ENCODE assay signal across 9 mouse cellular contexts in the genomic region with DNA sequence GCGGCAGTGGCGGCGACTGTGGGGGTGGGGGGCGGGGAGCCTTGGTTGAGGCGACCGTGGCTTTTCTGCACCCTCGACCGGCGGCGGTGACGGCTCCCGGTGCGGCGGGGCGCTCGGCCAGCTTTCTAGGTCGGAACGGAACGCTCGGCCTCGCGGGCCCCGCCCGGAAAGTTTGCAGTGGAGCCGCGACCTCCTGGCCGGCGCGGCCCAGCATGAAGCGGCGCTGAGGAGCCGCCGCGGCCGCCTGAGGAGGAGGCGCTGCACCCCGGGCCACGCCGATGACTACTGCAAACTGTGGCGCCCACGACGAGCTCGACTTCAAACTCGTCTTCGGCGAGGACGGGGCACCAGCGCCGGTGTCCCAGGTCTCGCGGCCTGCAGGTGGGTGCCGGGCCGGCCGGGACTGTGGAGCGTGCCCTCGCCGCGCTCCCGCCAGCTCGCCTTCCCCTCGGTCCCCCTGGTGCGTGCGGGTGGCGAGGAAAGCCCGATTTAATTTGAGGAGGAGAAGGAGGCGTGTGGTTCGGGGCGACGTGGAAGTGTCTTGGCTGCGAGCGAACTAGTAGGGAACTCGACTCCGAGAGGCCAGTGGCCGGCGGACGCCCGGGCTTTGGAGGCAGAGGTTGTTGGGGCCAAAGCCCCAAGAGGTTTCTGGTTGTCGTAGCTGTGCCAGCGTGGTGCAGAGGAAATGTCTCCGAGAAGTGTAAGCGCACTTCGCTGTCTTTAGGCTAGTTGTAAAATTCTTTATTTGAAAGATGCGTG. TPM values are rescaled to one million over a fixed set of nuclear protein-coding genes. Genes with fewer than 3 reads are reported as not detected.
DNase-seq lines count a peak whose midpoint lies in the region; ATAC-seq and TF ChIP-seq lines count a peak whose summit lies in the region.
"Had no signal": no experiment of that assay in that cellular context is flagged by ENCODE, and none has a peak within 500 bp of the region (broad histone marks: within the 10 kb centered on the region; RNA-seq: fewer than 3 reads in every experiment).

No protein-coding gene starts in this region.

- WGBS in forebrain, embryonic 14.5 days, result under 1% methylated on average over 57 of the region's 83 CpGs
- under 1% methylated on average over 56 of the region's 83 CpGs for WGBS in hindbrain, embryonic 16.5 days
- 2% methylated on average over 79 of the region's 83 CpGs for WGBS in lung, postnatal 0 days

- peak; percentile 37 for TF ChIP-seq CTCF in lung, postnatal 0 days (IDR thresholded peaks at IDR 0.05)

- peak overlapping the region; percentile 81 for H3K9ac ChIP-seq in forebrain, embryonic 14.5 days (ENCODE audit: low read length)
- peak overlapping the region; percentile 89 for H3K9ac ChIP-seq in hindbrain, embryonic 16.5 days (ENCODE audit: low read depth, low read length)
- H3K9ac ChIP-seq in lung, postnatal 0 days (replicated peaks; ENCODE audit: low read depth), result peak overlapping the region; percentile 78

- H3K27me3 ChIP-seq in forebrain, embryonic 14.5 days (replicated peaks; ENCODE audit: control insufficient read depth, insufficient read depth, low read length), result no peaks in the 10 kb centered on the region
- no peaks in the 10 kb centered on the region for H3K27me3 ChIP-seq in hindbrain, embryonic 16.5 days (replicated peaks; ENCODE audit: control insufficient read depth, insufficient read depth, low read length)
- H3K27me3 ChIP-seq in lung, postnatal 0 days (replicated peaks; ENCODE audit: insufficient read depth, low read length), result no peaks in the 10 kb centered on the region

- peaks cover 19% of the 10 kb centered on the region for H3K4me1 ChIP-seq in forebrain, embryonic 14.5 days (ENCODE audit: control insufficient read depth, insufficient read depth, low read length)
- H3K4me1 ChIP-seq in hindbrain, embryonic 16.5 days (ENCODE audit: control insufficient read depth, insufficient read depth, low read depth, low read length), result peaks cover 23% of the 10 kb centered on the region
- H3K4me1 ChIP-seq in lung, postnatal 0 days (ENCODE audit: insufficient read depth, low read depth, low read length), result peaks cover 10% of the 10 kb centered on the region; the same call in 1 of the 2 replicates

- H3K4me3 ChIP-seq in forebrain, embryonic 14.5 days (ENCODE audit: low read depth, low read length), result peak overlapping the region; percentile 92
- H3K4me3 ChIP-seq in hindbrain, embryonic 16.5 days (ENCODE audit: low read length), result peak overlapping the region; percentile 96
- H3K4me3 ChIP-seq in lung, postnatal 0 days (ENCODE audit: low read depth, low read length), result peak overlapping the region; percentile 86

- no peak for TF ChIP-seq EP300 in lung, postnatal 0 days (IDR thresholded peaks at IDR 0.05)

- peak; percentile 84 for ATAC-seq in forebrain, embryonic 14.5 days
- peak; percentile 79 for ATAC-seq in hindbrain, embryonic 16.5 days
- ATAC-seq in lung, postnatal 0 days, result peak; percentile 72

- H3K4me2 ChIP-seq in forebrain, embryonic 14.5 days (ENCODE audit: low read length), result peak overlapping the region; percentile 73
- H3K4me2 ChIP-seq in hindbrain, embryonic 16.5 days (ENCODE audit: low read length), result peak overlapping the region; percentile 75
- H3K4me2 ChIP-seq in lung, postnatal 0 days (replicated peaks; ENCODE audit: low read depth, low read length), result peak overlapping the region; percentile 71

- peak; percentile 65 to 69 for DNase-seq in right cerebral cortex, postnatal 10 days (ENCODE audit: low spot score in 2 of 2)
- DNase-seq in right cerebral cortex, adult 18-20 months, result no peak
- DNase-seq in adrenal gland, postnatal 36 days, result peak; percentile 66 to 67
- peak; percentile 61 for DNase-seq in forebrain, embryonic 14.5 days (ENCODE audit: low spot score)
- peak; percentile 75 for DNase-seq in lung, postnatal 0 days (ENCODE audit: low spot score)
- DNase-seq in retina, embryonic 14.5 days (ENCODE audit: low spot score), result peak; percentile 66
- no peak for DNase-seq in thymus, postnatal 0 days (ENCODE audit: low spot score)

- no peaks in the 10 kb centered on the region for H3K36me3 ChIP-seq in forebrain, embryonic 14.5 days (ENCODE audit: control insufficient read depth, insufficient read depth, low read length)
- no peaks in the 10 kb centered on the region for H3K36me3 ChIP-seq in hindbrain, embryonic 16.5 days (ENCODE audit: control insufficient read depth, insufficient read depth, low read length)
- H3K36me3 ChIP-seq in lung, postnatal 0 days (ENCODE audit: insufficient read depth, low read length), result no peaks in the 10 kb centered on the region

- no peaks in the 10 kb centered on the region for H3K9me3 ChIP-seq in forebrain, embryonic 14.5 days (replicated peaks; ENCODE audit: control insufficient read depth, low read length)
- H3K9me3 ChIP-seq in hindbrain, embryonic 16.5 days (ENCODE audit: control insufficient read depth, low read length), result no peaks in the 10 kb centered on the region
- no peaks in the 10 kb centered on the region for H3K9me3 ChIP-seq in lung, postnatal 0 days (ENCODE audit: low read length)

- peak overlapping the region; percentile 86 for H3K27ac ChIP-seq in forebrain, embryonic 14.5 days (ENCODE audit: low read depth, low read length)
- H3K27ac ChIP-seq in hindbrain, embryonic 16.5 days (ENCODE audit: low read depth, low read length), result peak overlapping the region; percentile 91
- H3K27ac ChIP-seq in lung, postnatal 0 days (ENCODE audit: low read length), result peak overlapping the region; percentile 94

RNA-seq across cellular contexts. Expression of a gene that starts 1.2 kb away (rescaled TPM):
- total RNA-seq in adrenal gland, postnatal 36 days (2021), result 10 to 100 TPM; 37.3 to 48.0 TPM
- 2.6 and 2.7 TPM in 2 replicates for polyA plus RNA-seq in forebrain, embryonic 14.5 days (2014; fragmentation: Nextera tagmentation; extraction: Ambion mirVana)
- 2.1 and 2.6 TPM in 2 replicates for polyA plus RNA-seq in hindbrain, embryonic 16.5 days (2015; fragmentation: Nextera tagmentation; extraction: Ambion mirVana)
- 3.4 and 4.2 TPM in 2 replicates for polyA plus RNA-seq in lung, postnatal 0 days (2015; fragmentation: Nextera tagmentation; extraction: Ambion mirVana)
- 19.7 and 26.6 TPM in 2 replicates for polyA plus RNA-seq in thymus, postnatal 0 days (2015; fragmentation: Nextera tagmentation; extraction: Ambion mirVana)

RNA-seq across cellular contexts. Expression of a gene that starts 48.1 kb away (rescaled TPM):
- total RNA-seq in adrenal gland, postnatal 36 days (2021), result 10 to 100 TPM; 15.5 to 16.9 TPM
- 21.6 and 22.2 TPM in 2 replicates for polyA plus RNA-seq in forebrain, embryonic 14.5 days (2014; fragmentation: Nextera tagmentation; extraction: Ambion mirVana)
- 20.3 and 22.1 TPM in 2 replicates for polyA plus RNA-seq in hindbrain, embryonic 16.5 days (2015; fragmentation: Nextera tagmentation; extraction: Ambion mirVana)
- 10.5 and 11.4 TPM in 2 replicates for polyA plus RNA-seq in lung, postnatal 0 days (2015; fragmentation: Nextera tagmentation; extraction: Ambion mirVana)
- polyA plus RNA-seq in thymus, postnatal 0 days (2015; fragmentation: Nextera tagmentation; extraction: Ambion mirVana), result 21.3 and 21.7 TPM in 2 replicates

RNA-seq across cellular contexts. Expression of a gene that starts 54.0 kb away (rescaled TPM):
- total RNA-seq in adrenal gland, postnatal 36 days (2021), result under 1 TPM in 1 of 2 experiments, not detected in 1; 0.30 TPM
- polyA plus RNA-seq in forebrain, embryonic 14.5 days (2014; fragmentation: Nextera tagmentation; extraction: Ambion mirVana), result not detected in 2 replicates
- polyA plus RNA-seq in hindbrain, embryonic 16.5 days (2015; fragmentation: Nextera tagmentation; extraction: Ambion mirVana), result not detected in 2 replicates
- 0.12 TPM in 1 of 2 replicates, not detected in the other for polyA plus RNA-seq in lung, postnatal 0 days (2015; fragmentation: Nextera tagmentation; extraction: Ambion mirVana)
- polyA plus RNA-seq in thymus, postnatal 0 days (2015; fragmentation: Nextera tagmentation; extraction: Ambion mirVana), result 0.20 TPM in 1 of 2 replicates, not detected in the other
- total RNA-seq: gastrocnemius, postnatal 4 days had no signal

Comparison
In these comparisons a context has a peak if more than half of its experiments do, and no peak if none do; other contexts are left out.
1. DNase-seq: peak in right cerebral cortex, postnatal 10 days (2 of 2), adrenal gland, postnatal 36 days (2 of 2), forebrain, embryonic 14.5 days (single experiment), lung, postnatal 0 days (single experiment) and retina, embryonic 14.5 days (single experiment); none in right cerebral cortex, adult 18-20 months (single experiment) and thymus, postnatal 0 days (single experiment).
2. Peak in every context shown above with its lines, with median percentiles within 50 percentile points of each other: ATAC-seq, H3K27ac ChIP-seq, H3K4me2 ChIP-seq, H3K4me3 ChIP-seq and H3K9ac ChIP-seq.